Mouse (Mus musculus): ENCODE results near the gene Rpl35a.
"Not testable (repeated sequence)": the region's sequence is repeated elsewhere in the genome, so short reads cannot be mapped to it uniquely, and the experiment has no call there.

The Rpl35a gene

DNA sequence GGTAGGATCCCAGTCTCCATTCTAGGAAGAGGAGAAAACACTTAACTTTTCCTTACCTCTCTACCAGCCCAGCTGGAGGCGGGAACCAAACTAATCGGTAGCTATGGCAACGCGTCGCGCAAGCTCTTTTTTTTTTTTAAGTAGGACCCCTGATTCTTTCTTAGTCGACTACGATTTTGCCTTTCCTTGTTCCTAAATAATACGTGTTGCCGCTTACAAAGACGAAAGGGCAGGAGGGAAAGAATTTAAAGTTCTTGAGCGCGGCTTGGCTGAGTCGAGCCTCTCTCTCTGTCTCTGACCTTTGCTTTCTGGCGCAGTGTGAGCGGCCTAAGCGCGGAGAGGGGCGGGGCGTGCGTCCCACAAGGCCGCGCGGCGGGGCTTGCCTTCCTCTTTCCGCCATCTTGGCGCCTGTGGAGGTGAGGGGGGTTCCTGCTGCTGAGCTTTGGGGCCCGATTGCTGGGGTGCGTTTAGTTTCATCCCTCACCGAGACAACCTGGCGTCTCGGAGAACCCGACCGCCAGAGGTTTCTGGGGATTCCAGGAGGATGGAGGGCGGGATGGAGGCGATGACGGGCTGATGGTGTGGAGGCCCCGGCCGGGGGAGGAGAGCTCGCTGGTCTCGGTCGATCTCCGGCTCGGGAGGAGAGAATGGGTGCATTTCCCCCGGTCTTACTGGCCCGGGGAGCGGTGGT lies at the start of gene Rpl35a, which contains the start of gene Iqcg:
Gene Rpl35a (plus strand): TSS at position 359 of the 691 bp plus-strand sequence.
Gene Iqcg (minus strand): TSS at position 124 of the 691 bp plus-strand sequence.
- peak; percentile 88 to 92 for DNase-seq (ENCODE audit: low spot score in 2 of 2)

GRCm38 (mm10) chr16:33006888-33007287 lies 49.4 kb upstream of the Rpl35a start:
- no peak for DNase-seq (ENCODE audit: low spot score in 2 of 2)

GRCm38 (mm10) chr16:33007436-33007835 lies 48.8 kb upstream of the Rpl35a start:
- DNase-seq (ENCODE audit: low spot score in 2 of 2), result no peak

- no peak for DNase-seq (ENCODE audit: low spot score in 2 of 2)
Measured at GRCm38 (mm10) chr16:33010166-33010565, 46.1 kb upstream of the Rpl35a start.

GRCm38 (mm10) chr16:33013801-33014200 lies 42.5 kb upstream of the Rpl35a start:
- DNase-seq (ENCODE audit: low spot score in 2 of 2), result no peak

DNA sequence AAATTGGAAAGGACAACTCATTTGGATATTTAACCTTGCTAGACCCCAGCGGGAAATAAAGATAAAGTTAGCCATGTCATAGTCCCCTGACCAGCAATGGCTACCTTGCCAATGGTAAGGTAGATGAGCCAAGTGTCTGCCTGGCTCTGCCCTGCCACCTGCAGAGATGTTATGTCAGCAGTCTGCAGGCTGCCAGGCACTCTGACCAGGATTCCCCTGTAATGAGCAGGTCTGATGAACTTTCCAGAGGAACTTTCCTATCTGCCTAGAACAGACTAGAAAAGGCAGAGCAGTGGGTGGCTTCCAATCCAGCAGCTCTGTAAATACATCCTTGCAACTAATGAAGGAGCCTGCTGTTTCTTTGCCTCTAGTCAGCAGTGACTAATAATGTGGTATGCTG lies 41.3 kb upstream of the Rpl35a start:
- no peak for DNase-seq (ENCODE audit: low spot score in 2 of 2)

DNA sequence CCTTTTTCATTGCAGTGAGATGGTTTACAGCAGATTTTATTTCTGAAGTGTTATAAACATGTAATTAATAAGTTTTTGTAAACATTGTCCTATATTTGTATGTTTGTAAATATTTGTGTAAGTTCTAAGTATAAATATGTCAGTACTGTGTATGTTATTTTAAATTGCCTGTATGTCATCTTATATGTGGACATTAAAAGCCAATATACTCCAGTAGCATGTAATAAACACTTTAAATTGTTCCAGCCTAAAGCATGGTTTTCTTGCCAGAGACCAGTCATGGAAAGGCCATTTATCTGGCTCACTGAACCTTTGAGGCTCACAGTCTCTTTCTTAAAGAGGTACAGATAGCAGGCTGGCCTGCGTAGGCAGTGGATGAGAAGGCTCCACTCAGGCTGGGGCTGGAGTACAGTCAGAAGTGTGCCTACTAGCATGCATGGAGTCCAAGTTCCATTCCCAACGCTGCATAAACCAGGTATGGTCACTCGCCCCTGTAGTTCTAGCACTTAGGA lies 40.8 kb upstream of the Rpl35a start:
- DNase-seq (ENCODE audit: low spot score in 2 of 2), result no peak

DNA sequence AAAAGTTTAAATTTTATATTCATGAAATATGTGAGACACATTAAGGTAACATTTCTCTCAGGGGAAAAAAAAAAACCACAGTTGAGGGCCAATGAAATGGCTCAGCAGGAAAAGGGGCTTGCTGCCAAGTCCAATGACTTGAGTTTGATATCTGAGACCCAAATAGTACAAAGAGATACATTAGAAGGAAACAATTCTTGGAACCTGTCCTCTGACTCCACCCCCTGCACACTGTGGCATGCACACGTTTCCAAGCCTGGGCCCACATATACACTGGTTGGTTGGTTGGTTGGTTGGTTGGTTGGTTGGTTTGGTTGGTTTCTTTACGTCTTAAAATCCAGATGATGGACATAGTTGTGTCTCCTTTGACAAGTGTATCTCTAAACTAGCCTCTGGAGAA lies 40.3 kb upstream of the Rpl35a start:
- DNase-seq (ENCODE audit: low spot score in 2 of 2), result no peak

DNA sequence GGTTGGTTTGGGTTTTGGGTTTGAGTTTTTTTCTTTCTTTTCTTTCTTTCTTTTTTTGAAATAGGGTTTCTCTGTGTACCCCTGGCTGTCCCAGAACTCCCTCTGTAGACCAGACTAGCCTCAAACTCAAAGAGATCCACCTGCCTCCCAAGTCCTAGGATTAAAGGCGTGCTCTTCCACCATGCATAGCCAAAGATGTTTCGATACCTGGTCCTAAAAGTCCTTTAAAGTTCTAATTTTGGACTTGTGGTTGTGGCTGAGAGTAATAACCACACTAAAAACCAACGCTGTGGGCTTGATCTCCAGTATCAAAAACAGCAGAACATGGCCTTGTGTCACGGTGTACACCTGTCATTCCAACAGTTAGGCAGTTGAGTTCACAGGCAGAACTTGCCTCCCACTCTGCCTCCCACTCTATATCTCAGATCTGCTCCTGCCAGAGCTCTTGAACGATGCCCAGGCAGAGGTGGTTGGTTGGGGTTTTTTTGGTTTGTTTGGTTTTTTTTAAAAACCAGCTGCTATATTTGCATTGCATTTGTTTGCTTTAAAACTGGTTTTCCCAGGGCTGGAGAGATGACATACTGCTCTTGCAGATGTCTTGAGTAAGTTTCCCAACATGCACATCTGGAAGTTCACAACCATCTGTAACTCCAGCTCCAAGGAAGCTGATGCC lies 38.4 kb upstream of the Rpl35a start:
- DNase-seq (ENCODE audit: low spot score in 2 of 2), result no peak

- no peak for DNase-seq (ENCODE audit: low spot score in 2 of 2)
Measured at GRCm38 (mm10) chr16:33019117-33019770, 37.0 kb upstream of the Rpl35a start.

- no peak for DNase-seq (ENCODE audit: low spot score in 2 of 2)
Measured at GRCm38 (mm10) chr16:33021381-33021780, 34.9 kb upstream of the Rpl35a start.

GRCm38 (mm10) chr16:33023750-33024149 lies 32.5 kb upstream of the Rpl35a start:
- peak; percentile 76 to 83 for DNase-seq (ENCODE audit: low spot score in 2 of 2)

GRCm38 (mm10) chr16:33024456-33025104 lies 31.7 kb upstream of the Rpl35a start:
- DNase-seq (ENCODE audit: low spot score in 2 of 2), result no peak

- no peak for DNase-seq (ENCODE audit: low spot score in 2 of 2)
Measured at GRCm38 (mm10) chr16:33026357-33026756, 29.9 kb upstream of the Rpl35a start.

DNA sequence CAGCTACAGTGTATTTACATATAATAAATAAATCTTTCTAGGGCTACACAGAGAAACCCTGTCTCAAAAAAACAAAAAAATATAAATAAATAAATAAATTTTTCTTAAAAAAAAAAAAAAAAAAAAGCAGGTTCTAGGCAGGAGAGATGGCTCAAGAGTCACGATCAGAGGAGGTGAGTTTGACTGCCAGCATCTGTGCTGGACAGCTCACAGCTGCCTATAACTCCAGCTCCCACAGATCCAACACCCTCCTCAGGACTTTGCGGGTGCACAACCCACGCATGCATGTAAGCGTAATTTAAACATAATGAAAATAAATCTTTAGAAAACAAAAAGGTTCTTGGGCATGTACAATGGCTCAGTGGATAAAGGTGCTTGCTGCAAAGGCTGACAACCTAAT lies 20.2 kb upstream of the Rpl35a start:
- no peak for DNase-seq (ENCODE audit: low spot score in 2 of 2)

GRCm38 (mm10) chr16:33042682-33043081 lies 13.6 kb upstream of the Rpl35a start:
- DNase-seq (ENCODE audit: low spot score in 2 of 2), result no peak

DNA sequence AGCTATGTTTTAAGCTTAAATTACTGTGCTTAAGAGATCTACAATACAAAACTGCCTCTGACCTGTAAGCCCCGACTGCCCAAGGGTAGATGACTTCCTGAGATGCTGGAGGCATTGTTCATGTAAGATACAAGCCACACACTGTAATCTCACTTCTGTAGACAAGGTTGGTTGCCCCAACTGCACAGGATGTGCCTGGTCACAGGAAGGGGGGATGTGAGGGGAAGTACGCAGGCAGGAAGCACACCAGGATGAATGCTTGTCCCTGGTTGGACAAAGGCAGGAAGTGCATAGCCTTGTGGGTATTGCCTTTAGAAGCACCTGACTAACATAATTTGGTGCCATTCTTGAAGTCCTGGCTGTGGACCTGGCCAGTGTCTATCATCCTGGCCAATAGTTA lies 13.0 kb upstream of the Rpl35a start:
- peak; percentile 37 to 44 for DNase-seq (ENCODE audit: low spot score in 2 of 2)

DNA sequence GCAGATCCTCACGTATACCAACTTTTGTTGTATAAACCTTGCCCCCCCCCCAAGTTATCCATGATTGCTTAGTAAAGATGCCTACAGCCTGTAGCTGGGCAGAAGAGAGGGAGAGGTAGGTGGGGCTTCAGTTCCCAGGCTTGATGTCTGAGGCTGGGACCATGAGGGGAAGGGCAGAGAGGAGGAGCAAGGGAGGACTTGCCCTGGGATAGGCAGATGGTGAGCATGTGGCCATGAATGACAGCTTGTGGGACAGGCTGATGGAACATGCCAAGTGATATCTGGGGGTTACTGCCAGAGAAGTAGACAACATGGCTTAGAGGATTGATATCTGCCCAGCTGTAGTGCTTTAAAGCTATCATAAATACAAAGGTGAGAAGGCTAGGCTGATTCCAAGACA lies 8.2 kb upstream of the Rpl35a start:
- no peak for DNase-seq (ENCODE audit: low spot score in 2 of 2)

DNA sequence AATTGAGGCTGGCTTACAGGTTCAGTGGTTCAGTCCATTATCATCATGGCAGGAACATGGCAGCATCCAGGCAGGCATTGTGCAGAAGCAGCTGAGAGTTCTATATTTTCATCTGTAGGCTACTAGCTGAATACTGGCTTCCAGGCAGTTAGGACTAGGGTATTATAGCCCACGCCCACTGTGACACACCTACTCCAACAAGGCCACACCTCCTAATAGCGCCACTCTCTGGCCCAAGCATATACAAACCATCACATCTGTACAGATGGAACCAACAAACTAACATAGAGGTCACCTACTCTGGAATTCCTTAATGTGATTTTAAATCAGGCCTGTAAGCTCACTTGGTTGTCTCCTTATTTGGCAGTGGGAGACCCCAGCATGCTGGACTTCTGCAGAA lies 7.6 kb upstream of the Rpl35a start:
- no peak for DNase-seq (ENCODE audit: low spot score in 2 of 2)

GRCm38 (mm10) chr16:33049809-33050208 lies 6.4 kb upstream of the Rpl35a start:
- no peak for DNase-seq (ENCODE audit: low spot score in 2 of 2)

- DNase-seq (ENCODE audit: low spot score in 2 of 2), result peak; percentile 17 to 38
Measured at GRCm38 (mm10) chr16:33053141-33053540, 3.1 kb upstream of the Rpl35a start.

DNA sequence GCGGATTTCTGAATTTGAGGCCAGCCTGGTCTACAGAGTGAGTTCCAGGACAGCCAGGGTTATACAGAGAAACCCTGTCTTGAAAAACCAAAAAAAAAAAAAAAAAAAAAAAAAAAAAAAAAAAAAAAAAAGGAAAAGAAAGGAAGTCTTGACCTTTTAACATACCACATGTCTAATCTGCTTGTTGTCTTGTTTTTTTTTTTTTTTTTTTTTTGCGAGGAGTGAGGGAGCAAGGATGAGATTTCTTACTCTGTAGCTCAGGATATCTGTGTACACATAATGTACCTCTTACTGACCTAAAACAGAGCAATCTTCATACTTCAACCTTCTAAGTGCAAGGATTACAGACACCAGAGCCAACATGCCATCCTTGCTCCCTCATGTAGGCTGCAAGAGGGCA lies 1.3 kb upstream of the Rpl35a start:
- not testable (repeated sequence) for DNase-seq (ENCODE audit: low spot score in 2 of 2)
